Mouse (Mus musculus): ENCODE measurements around the gene Gpr176. TPM values are rescaled to one million over a fixed set of nuclear protein-coding genes. Genes with fewer than 3 reads are reported as not detected.

Gene Gpr176
- total RNA-seq, 2 experiments from 2014 or later: 12.5 to 13.1 TPM

GRCm38 (mm10) chr2:118248966-118249365 lies 124.3 kb downstream of the Gpr176 start:
- DNase-seq (ENCODE audit: extremely low spot score in 1 of 2, low spot score in 1 of 2): no peak

DNA sequence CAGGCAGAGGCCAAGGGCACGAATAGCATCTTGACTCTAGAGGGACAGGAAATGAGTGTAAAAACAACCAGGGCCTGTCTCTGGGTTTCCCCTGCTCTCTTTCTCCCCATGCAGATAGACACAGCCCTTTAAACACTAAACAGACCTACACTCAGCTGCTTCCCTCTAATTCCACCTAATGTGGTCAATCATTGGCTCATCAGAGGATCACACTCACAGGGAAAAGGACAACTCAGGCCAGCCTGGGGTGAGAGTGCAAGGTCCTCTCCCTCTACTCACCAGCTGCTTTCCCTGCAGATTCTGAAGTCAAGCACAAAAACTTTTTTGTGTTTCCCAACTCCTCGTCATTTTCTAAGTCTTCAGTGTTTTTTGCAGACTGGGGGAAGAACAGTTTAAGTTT lies 125.2 kb downstream of the Gpr176 start:
- DNase-seq (ENCODE audit: extremely low spot score in 1 of 2, low spot score in 1 of 2): no peak

- peak; percentile 57 to 90 for DNase-seq (ENCODE audit: extremely low spot score in 1 of 2, low spot score in 1 of 2)
These were observed 127.3 kb downstream of the Gpr176 start for GRCm38 (mm10) chr2:118245914-118246313.

- no peak for DNase-seq (ENCODE audit: extremely low spot score in 1 of 2, low spot score in 1 of 2)
These were observed 137.0 kb downstream of the Gpr176 start for GRCm38 (mm10) chr2:118236196-118236595.

GRCm38 (mm10) chr2:118235614-118236013 lies 137.6 kb downstream of the Gpr176 start:
- no peak for DNase-seq (ENCODE audit: extremely low spot score in 1 of 2, low spot score in 1 of 2)

DNA sequence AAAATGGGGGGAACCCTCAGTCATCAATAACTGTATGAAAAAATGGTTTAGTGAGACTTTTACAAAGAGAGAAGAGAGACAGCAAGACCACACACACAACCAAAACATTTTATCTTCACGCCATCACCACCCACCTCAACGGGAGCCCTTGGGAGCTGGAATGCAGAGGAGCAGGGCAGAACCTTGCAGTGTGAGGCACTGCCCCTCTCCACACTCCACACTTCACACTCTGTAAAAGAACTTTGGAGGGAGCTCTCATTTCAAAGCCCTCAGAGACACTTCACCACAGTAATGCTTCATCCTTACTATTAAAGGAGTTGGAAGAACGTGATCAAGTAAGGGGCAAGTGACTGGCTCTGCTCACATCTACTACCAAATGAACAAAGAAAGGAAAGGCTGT lies 142.7 kb downstream of the Gpr176 start:
- DNase-seq (ENCODE audit: extremely low spot score in 1 of 2, low spot score in 1 of 2): no peak

DNA sequence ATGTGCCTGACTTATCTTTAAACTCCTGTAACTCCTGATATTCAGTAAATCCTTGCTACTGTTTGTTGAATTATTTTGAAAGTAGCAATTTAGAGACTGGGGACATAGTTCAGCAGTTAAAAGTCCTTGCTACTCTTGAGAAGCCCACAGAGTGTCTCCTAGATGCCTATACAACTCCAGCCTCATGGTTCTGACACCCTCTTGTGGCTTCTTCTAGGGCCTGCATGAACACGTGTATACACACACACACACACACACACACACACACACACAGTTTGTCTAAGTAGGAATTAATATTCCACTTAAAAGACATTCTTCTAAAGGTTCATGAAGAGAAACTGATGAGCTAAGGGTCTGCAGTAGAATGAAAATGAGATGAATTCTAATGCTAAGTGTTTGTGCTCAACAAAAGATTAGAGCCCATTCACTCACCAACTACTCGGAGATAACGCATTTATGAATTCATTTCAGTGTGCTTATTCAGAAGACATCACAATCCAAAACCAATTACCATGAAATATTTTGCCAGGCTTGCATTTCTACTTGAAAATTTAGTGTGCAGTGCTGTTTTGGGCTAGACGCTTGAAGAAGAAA lies 144.6 kb downstream of the Gpr176 start:
- no peak for DNase-seq (ENCODE audit: extremely low spot score in 1 of 2, low spot score in 1 of 2)

Small RNA genes within 50 kb of the gene (microRNA-seq; reads per million reads assigned to microRNA genes)
- gene Gm22800: 0 reads per million in 2 experiments

Other genes with a start within 250 kb of the Gpr176 start
- gene Fsip1, start 116.5 kb downstream of the Gpr176 start, total RNA-seq (2021): under 1 TPM; 0.85 to 0.91 TPM
- gene Eif2ak4, start 15.2 kb upstream of the Gpr176 start, total RNA-seq (2021): 10 to 100 TPM; 18.4 to 24.8 TPM
- 100 to 1,000 TPM; 163 to 201 TPM for gene Srp14, start 106.3 kb upstream of the Gpr176 start, total RNA-seq (2021)
- gene Bmf, start 176.3 kb upstream of the Gpr176 start, total RNA-seq (2021): 1 to 10 TPM; 4.0 to 5.0 TPM
- gene Bub1b, start 224.8 kb upstream of the Gpr176 start, total RNA-seq (2021): 1 to 10 TPM; 2.0 to 2.4 TPM

All from layer of hippocampus, postnatal 25 days (tissue).